Mouse (Mus musculus) gastrocnemius, adult 2 months (tissue): ENCODE measurements around the gene Pon2. TPM values are rescaled to one million over a fixed set of nuclear protein-coding genes. Genes with fewer than 3 reads are reported as not detected.

ENCODE experiments used
- DNase-seq: peaks from one replicate; pipeline ENCODE4 v3.0.0; 2022
- H3K27ac ChIP-seq: fragments of 200-600 bp; 2 replicates; pipeline ENCODE4 v1.8.1; 2022; ENCODE audit warnings: mild to moderate bottlenecking
- H3K4me3 ChIP-seq: fragments of 200-600 bp; 2 replicates; pipeline ENCODE4 v1.8.1; 2022; ENCODE audit warnings: mild to moderate bottlenecking, moderate library complexity
- CTCF ChIP-seq: fragments of 200-600 bp; IDR thresholded peaks from 2 replicates; pipeline ENCODE4 v1.8.1; 2022; ENCODE audit warnings: antibody characterized with exemption, mild to moderate bottlenecking, moderate library complexity
- intact Hi-C: fragments of 180-260 bp; cut with DNase I; formaldehyde crosslinking; loops from one replicate; pipeline ENCODE4 v1.15.1; 2025
- total RNA-seq, 2 experiments: library from RNA; stranded (reverse); gene quantifications; 2 replicates each; pipeline ENCODE4 v1.2.3; 2021

Gene Pon2
- total RNA-seq, 2 experiments from 2014 or later = 14.8 to 14.9 TPM

GRCm38 (mm10) chr6:5309595-5310197, 11.4 kb upstream of the Pon2 start:
- H3K4me3 ChIP-seq = no peak overlapping the region
- no peak overlapping the region for H3K27ac ChIP-seq
- intact Hi-C loops = no loop called here
- DNase-seq = peak; percentile 34
- no peak for TF ChIP-seq CTCF

DNA sequence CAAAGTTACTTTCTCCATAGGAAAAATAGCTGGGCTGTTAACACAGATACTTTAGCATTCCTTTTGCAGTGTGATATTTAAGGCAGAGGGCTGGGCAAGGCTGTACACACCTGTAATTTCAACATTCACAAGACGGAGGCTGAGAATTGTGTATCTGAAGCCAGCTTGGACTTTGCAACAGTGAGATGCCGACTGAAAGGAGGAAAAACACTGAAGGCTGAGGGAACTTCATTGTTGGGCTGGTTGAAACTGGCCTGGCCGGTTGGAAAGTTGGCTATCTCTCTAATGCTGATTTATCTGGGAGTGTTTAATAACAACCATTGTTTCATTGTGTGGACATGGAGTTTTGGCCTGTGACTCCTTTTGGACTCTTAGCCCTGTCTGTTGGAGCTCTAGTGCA, 7.7 kb upstream of the Pon2 start:
- intact Hi-C loops = no loop called here
- Histone ChIP-seq H3K27ac (no peak overlapping the region), H3K4me3 (no peak overlapping the region)
- TF ChIP-seq CTCF = no peak
- DNase-seq = no peak

DNA sequence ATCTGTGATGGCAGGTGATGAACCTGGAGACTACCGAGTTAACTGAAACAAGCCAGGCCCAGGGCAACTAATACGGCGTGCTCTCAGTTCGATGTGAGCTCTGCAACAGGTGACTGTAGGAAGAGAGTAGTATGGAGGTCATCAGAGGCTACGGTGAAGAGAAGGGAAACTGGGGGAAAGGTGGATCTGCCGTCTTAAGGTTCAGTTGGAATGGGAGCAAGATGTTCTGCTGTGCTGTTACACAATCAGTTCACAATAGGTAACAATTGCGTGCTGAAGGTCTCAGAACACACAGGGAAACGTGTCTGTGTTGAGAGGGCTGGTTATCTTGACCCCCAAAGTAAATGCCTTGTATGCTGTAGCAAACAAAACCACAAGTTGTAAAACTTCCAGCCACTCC, 6.7 kb upstream of the Pon2 start:
- intact Hi-C loops = no loop called here
- no peak overlapping the region for H3K27ac ChIP-seq
- DNase-seq = no peak
- H3K4me3 ChIP-seq = no peak overlapping the region
- TF ChIP-seq CTCF = no peak

GRCm38 (mm10) chr6:5300629-5301028, 2.4 kb upstream of the Pon2 start:
- TF ChIP-seq CTCF = no peak
- Histone ChIP-seq H3K27ac (no peak overlapping the region), H3K4me3 (no peak overlapping the region)
- no peak for DNase-seq
- intact Hi-C loops = no loop called here

- Histone ChIP-seq H3K4me3 (no peak overlapping the region), H3K27ac (no peak overlapping the region)
- TF ChIP-seq CTCF = no peak
- no peak for DNase-seq
- intact Hi-C loops = loop anchor here (2.0 to 5.0 kb wide), 2 partner anchors 83 to 198 kb away; partner anchors contain the start of genes Asb4 and Pdk4
Measured at GRCm38 (mm10) chr6:5299561-5299960, 1.3 kb upstream of the Pon2 start.

GRCm38 (mm10) chr6:5297321-5298091, 749 bp downstream of the Pon2 start:
- TF ChIP-seq CTCF = no peak
- peak overlapping the region; percentile 96 for H3K27ac ChIP-seq
- peak overlapping the region; percentile 88 for H3K4me3 ChIP-seq
- intact Hi-C loops = loop anchor here (2.0 to 5.0 kb wide), 3 partner anchors 41 to 200 kb away; partner anchors contain the start of genes Asb4, Pdk4 and Pon3
- peak; percentile 64 for DNase-seq

GRCm38 (mm10) chr6:5296067-5296466, 2.2 kb downstream of the Pon2 start:
- TF ChIP-seq CTCF = no peak

DNA sequence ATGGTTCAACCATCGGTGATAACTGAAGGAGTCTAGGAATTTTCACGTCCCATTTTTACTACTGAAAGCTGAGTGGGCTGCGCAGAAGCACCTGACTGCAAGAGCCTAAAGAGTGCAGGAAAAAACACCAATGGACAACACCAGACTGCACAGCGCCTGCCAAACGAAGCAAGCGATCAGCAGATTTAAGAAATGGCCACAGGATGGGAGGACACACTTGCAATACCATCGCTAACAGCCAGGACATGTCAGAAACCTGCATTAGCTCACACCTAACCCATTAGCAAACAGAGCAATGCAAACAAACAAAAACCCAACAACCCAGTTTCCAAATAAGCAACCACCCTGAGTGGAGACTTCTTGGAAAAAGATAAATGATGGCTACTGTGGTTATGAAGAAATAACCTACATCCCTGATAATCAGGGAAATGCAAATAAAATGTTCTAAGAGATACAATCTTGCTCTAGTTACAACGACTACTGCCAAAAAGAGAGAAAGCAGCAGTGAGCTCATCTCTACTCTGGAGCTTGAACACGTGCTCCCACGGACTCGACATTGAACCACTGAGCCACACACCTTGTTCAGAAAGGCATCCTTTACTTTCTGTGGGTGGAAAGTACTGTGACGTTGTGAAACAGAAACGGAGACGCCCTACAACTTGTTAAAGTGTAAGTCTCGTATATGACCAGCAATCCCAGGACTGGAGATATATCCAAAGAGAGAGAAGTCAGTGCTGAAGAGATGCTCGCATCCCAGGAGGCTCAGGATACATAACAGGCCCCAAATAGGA, 3.4 kb downstream of the Pon2 start:
- H3K4me3 ChIP-seq = no peak overlapping the region
- intact Hi-C loops = loop anchor here (5.0 kb wide), 1 partner anchor 202 kb away; the partner anchor contains the start of gene Pdk4
- H3K27ac ChIP-seq = no peak overlapping the region
- no peak for TF ChIP-seq CTCF
- DNase-seq = no peak

More at GRCm38 (mm10) chr6:5296067-5296466, 2.2 kb downstream of the Pon2 start:
- DNase-seq = no peak
- Histone ChIP-seq H3K27ac (no peak overlapping the region), H3K4me3 (no peak overlapping the region)
- intact Hi-C loops = loop anchor here (2.0 to 5.0 kb wide), 2 partner anchors 39 to 201 kb away; partner anchors contain the start of genes Pdk4 and Pon3

- peak; percentile 23 for DNase-seq
- Histone ChIP-seq H3K4me3 (no peak overlapping the region), H3K27ac (no peak overlapping the region)
- intact Hi-C loops = no loop called here
- no peak for TF ChIP-seq CTCF
Measured at GRCm38 (mm10) chr6:5292841-5293240, 5.4 kb downstream of the Pon2 start.

DNA sequence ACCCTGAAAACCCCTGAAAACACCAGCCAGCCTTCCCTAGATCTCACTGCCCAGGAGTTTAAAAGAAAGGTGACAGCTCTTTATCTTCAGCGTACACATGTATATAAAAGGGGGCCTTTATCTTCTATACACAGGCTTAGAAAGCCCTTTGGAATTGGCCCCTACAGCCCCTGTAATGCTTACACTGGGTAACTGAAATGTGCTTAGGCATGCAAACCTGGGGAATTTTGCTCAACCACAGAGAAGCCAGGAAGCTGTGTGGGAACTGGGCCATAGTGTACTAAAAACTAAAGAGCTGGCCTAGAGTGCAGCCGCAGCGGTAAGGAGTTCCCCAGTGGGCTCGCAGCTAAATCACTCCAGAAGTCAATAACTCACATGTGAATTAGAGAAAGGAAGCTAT, 6.8 kb downstream of the Pon2 start:
- H3K4me3 ChIP-seq = no peak overlapping the region
- no peak for TF ChIP-seq CTCF
- intact Hi-C loops = no loop called here
- H3K27ac ChIP-seq = no peak overlapping the region
- peak; percentile 21 for DNase-seq

- intact Hi-C loops = no loop called here
- no peak for TF ChIP-seq CTCF
- no peak overlapping the region for H3K27ac ChIP-seq
- no peak overlapping the region for H3K4me3 ChIP-seq
- no peak for DNase-seq
Measured at GRCm38 (mm10) chr6:5287919-5288318, 10.3 kb downstream of the Pon2 start.

- no peak for DNase-seq
- Histone ChIP-seq H3K4me3 (no peak overlapping the region), H3K27ac (no peak overlapping the region)
- no peak for TF ChIP-seq CTCF
- intact Hi-C loops = no loop called here
Measured at GRCm38 (mm10) chr6:5287392-5287791, 10.9 kb downstream of the Pon2 start.

- DNase-seq = no peak
- no peak overlapping the region for H3K4me3 ChIP-seq
- TF ChIP-seq CTCF = no peak
- intact Hi-C loops = no loop called here
- no peak overlapping the region for H3K27ac ChIP-seq
Measured at GRCm38 (mm10) chr6:5282418-5282817, 15.8 kb downstream of the Pon2 start.
